Mouse (Mus musculus) forebrain, embryonic 15.5 days (tissue): ENCODE results near the gene Dvl2. TPM values are rescaled to one million over a fixed set of nuclear protein-coding genes. Genes with fewer than 3 reads are reported as not detected.

ENCODE experiments used
- ATAC-seq: fragments of 200-750 bp; cut with Nextera tagmentation; replicated peaks from 2 replicates; pipeline ENCODE4 v1.8.0; 2017; ENCODE audit warnings: mild to moderate bottlenecking, moderate TSS enrichment, moderate library complexity
- H3K27ac ChIP-seq: fragments of 300-500 bp; sonication (generic); replicated peaks from 2 replicates; pipeline ENCODE4 v1.5.1; 2015; ENCODE audit warnings: mild to moderate bottlenecking, inconsistent platforms
- H3K27me3 ChIP-seq: fragments of 300-500 bp; sonication (generic); 2 replicates; pipeline ENCODE4 v1.6.1; 2015; ENCODE audit warnings: inconsistent platforms
- H3K36me3 ChIP-seq: fragments of 300-500 bp; sonication (generic); 2 replicates; pipeline ENCODE4 v1.6.1; 2015; ENCODE audit warnings: mild to moderate bottlenecking, inconsistent platforms
- H3K4me1 ChIP-seq: fragments of 300-500 bp; sonication (generic); 2 replicates; pipeline ENCODE4 v1.6.1; 2015; ENCODE audit warnings: inconsistent platforms
- H3K4me2 ChIP-seq: fragments of 300-500 bp; sonication (generic); replicated peaks from 2 replicates; pipeline ENCODE4 v1.6.1; 2015; ENCODE audit warnings: mild to moderate bottlenecking, inconsistent platforms
- H3K4me3 ChIP-seq: fragments of 300-500 bp; sonication (generic); 2 replicates; pipeline ENCODE4 v1.5.1; 2015; ENCODE audit warnings: mild to moderate bottlenecking, inconsistent platforms
- H3K9ac ChIP-seq: fragments of 300-500 bp; sonication (generic); replicated peaks from 2 replicates; pipeline ENCODE4 v1.6.1; 2015; ENCODE audit warnings: mild to moderate bottlenecking, inconsistent platforms
- H3K9me3 ChIP-seq: fragments of 300-500 bp; sonication (generic); 2 replicates; pipeline ENCODE4 v1.6.1; 2016; ENCODE audit warnings: inconsistent platforms
- WGBS: fragments of 180-500 bp; shearing (Covaris S2); methylation state at CpG from one replicate; pipeline ENCODE4 v1.1.7; 2015; ENCODE audit warnings: mixed read lengths; 5-methylcytosine and 5-hydroxymethylcytosine counted together
- polyA plus RNA-seq: library from polyadenylated mRNA; unstranded; fragments of >200 nt; fragmentation: Nextera tagmentation; extraction: Ambion mirVana; gene quantifications from 2 replicates; pipeline ENCODE4 v1.2.1, GENCODE M21; 2015

The Dvl2 gene
- polyA plus RNA-seq, 1 experiment from 2014 or later, result 35.3 TPM

- H3K36me3 ChIP-seq, result peaks cover 56% of the 10 kb centered on the region
- H3K27ac ChIP-seq, result no peak overlapping the region
- no peaks in the 10 kb centered on the region for H3K4me1 ChIP-seq
- no peak for ATAC-seq
- no peak overlapping the region for H3K4me3 ChIP-seq
- no peaks in the 10 kb centered on the region for H3K9me3 ChIP-seq
- H3K9ac ChIP-seq, result no peak overlapping the region
- H3K4me2 ChIP-seq, result no peak overlapping the region
- WGBS, result 90% methylated on average over 7 of the region's 7 CpGs
- H3K27me3 ChIP-seq, result no peaks in the 10 kb centered on the region
Measured at GRCm38 (mm10) chr11:70040184-70040583, 39.8 kb downstream of the Dvl2 start.

DNA sequence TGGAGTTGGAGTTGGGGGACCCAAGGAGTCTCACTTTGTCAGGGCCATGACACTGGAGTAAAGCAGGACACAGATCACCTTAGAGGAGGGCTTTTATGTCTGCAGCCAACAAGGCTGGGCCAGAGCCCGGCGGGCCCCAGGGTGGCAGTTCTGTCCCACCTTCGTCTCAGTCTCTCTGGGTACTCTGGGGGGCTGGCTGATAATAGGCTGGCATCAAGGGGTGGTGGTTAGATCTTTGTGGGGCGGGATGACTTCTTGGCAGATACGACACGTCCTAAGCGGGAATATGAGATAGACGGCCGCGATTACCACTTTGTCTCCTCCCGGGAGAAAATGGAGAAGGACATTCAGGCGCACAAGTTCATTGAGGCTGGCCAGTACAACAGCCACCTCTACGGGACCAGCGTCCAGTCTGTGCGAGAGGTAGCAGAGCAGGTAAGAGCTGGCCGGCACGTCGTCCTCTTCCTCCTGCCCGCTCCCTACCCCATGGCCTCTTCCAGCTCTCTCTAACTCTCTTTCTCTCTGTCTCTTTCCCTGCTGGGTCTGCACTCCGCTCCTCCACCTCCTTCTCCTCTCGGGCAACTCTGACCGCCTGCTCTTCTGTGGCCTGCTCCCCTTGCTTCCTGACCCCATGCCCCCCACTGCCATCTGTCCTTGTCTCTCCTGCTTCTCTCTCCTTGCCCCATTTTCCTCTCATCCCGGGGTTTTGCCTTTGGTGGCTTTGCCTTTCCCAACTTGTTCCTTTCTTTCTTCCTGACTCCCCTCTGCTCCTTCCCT is 42.1 kb downstream of the Dvl2 start:
- H3K9ac ChIP-seq, result no peak overlapping the region
- H3K9me3 ChIP-seq, result no peaks in the 10 kb centered on the region
- no peak overlapping the region for H3K4me3 ChIP-seq
- no peak for ATAC-seq
- H3K27me3 ChIP-seq, result no peaks in the 10 kb centered on the region
- WGBS, result 91% methylated on average over 23 of the region's 23 CpGs
- H3K4me2 ChIP-seq, result no peak overlapping the region
- H3K27ac ChIP-seq, result no peak overlapping the region
- H3K4me1 ChIP-seq, result no peaks in the 10 kb centered on the region
- peaks cover 60% of the 10 kb centered on the region for H3K36me3 ChIP-seq

DNA sequence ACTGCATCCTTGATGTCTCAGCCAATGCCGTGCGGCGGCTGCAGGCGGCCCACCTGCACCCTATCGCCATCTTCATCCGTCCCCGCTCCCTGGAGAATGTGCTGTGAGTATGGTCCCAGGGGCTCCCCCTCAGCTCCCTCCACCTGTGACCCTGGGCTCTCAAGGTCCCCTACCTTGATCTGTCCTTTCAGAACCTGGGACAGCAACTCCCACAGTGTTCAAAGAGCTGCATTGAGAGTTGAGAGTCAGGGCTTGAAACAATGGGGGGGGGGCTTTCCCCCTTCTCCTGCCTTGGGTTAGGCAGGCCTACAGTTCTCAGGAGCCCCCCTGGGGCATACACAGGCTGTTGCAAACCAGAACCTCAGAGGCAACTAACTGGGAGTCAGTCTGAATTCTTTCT is 43.3 kb downstream of the Dvl2 start:
- Histone ChIP-seq H3K36me3 (peaks cover 53% of the 10 kb centered on the region), H3K4me1 (no peaks in the 10 kb centered on the region)
- WGBS, result 83% methylated on average over 7 of the region's 7 CpGs

DNA sequence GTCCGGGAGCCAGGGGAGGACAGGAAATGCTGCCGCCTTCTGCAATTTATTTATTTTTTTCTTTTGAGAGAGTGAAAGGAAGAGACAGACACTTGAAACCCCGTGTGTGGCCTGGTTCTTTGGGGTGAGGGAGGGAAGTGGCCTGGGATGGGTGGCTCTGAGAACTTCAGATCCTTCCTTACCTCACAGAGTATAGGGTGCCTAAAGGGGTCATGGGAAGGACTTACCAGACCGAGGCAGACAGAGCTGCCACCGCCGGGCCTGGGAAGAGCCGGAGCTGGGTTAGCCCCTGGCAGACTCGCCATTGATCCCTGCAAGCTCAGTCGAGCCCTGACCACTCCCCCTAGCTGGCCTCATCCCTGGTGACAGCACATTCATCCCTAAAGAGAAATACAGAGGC is 45.0 kb downstream of the Dvl2 start:
- WGBS, result 37% methylated on average over 9 of the region's 9 CpGs
- Histone ChIP-seq H3K4me1 (no peaks in the 10 kb centered on the region), H3K36me3 (peaks cover 39% of the 10 kb centered on the region), H3K4me2 (no peak overlapping the region), H3K4me3 (no peak overlapping the region), H3K27me3 (no peaks in the 10 kb centered on the region), H3K9me3 (no peaks in the 10 kb centered on the region), H3K27ac (no peak overlapping the region), H3K9ac (no peak overlapping the region)
- no peak for ATAC-seq

More for the DNA sequence above, 43.3 kb downstream of the Dvl2 start:
- Histone ChIP-seq H3K27me3 (no peaks in the 10 kb centered on the region), H3K9me3 (no peaks in the 10 kb centered on the region), H3K4me3 (no peak overlapping the region), H3K9ac (no peak overlapping the region), H3K27ac (0 out of 2 replicates have a peak overlapping the region, but pooled peaks have one; percentile 19), H3K4me2 (no peak overlapping the region)
- no peak for ATAC-seq

DNA sequence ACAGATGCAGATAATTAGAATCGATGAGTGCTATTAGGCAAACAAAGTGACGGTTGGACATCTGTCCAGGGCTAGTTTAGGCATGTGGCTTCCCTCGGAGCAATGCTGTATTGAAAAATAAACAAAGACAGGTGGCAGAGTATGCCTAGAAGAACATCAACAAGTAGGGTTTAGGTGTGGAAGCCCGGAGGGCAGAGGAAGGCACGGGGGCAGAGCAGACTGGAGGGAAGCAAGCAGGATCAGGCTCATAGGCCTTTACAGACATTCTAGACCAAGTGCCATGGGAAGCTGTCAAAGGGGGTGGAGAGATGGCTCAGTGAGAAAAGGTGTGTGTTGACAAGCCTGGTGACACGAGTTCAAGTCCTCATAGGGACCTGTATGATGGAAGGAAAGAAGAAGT is 49.0 kb downstream of the Dvl2 start:
- no peaks in the 10 kb centered on the region for H3K4me1 ChIP-seq
- 58% methylated on average over 6 of the region's 6 CpGs for WGBS
- H3K27me3 ChIP-seq, result no peaks in the 10 kb centered on the region
- no peak overlapping the region for H3K4me3 ChIP-seq
- H3K36me3 ChIP-seq, result peaks cover 10% of the 10 kb centered on the region
- no peak overlapping the region for H3K27ac ChIP-seq
- H3K9me3 ChIP-seq, result no peaks in the 10 kb centered on the region
- ATAC-seq, result no peak
- no peak overlapping the region for H3K9ac ChIP-seq
- no peak overlapping the region for H3K4me2 ChIP-seq

DNA sequence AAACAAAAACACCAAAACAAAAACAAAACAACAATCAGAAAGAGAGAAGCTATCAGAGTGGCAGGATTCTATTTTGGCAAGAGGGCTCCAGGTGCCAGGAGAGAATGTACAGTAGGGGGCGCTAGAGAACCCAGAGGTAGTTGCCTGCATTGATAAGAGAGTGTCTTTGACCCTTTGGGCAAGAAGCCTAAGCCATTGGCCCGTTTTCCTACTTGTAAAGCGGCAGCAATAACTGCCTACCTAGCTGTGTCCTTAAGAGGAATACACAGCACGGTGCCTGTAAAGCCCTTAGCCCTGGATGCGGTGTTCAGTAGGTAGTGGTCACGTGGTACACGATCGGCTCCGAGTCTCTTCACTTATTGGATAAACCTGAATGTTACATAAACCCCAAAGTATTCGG is 49.4 kb downstream of the Dvl2 start:
- Histone ChIP-seq H3K4me2 (no peak overlapping the region), H3K36me3 (peaks cover 6% of the 10 kb centered on the region), H3K27me3 (no peaks in the 10 kb centered on the region), H3K9ac (no peak overlapping the region), H3K9me3 (no peaks in the 10 kb centered on the region), H3K4me3 (no peak overlapping the region), H3K27ac (no peak overlapping the region), H3K4me1 (no peaks in the 10 kb centered on the region)
- 57% methylated on average over 10 of the region's 10 CpGs for WGBS
- no peak for ATAC-seq

DNA sequence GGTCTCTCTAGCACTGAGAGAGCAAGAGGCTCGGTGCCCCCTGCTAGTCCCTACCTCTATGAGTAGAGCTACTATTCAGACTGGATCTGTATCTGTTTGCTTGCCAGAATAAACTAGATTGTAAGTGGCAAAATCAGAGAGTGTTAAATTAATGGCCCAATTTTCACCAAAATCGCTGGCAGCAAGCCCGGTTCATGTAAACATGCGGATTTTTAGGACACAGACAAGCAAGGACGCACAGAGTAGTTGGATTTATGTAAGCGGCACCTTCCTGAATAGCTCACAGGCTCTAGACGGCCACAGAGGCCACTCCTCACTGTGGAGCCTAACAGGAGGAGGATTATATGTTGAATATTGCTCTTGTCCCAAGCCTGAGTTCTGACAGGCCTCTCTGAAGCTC is 52.8 kb downstream of the Dvl2 start:
- H3K4me3 ChIP-seq, result no peak overlapping the region
- 0 out of 2 replicates have a peak, but pooled peaks cover 2% of the 10 kb centered on the region for H3K4me1 ChIP-seq
- H3K4me2 ChIP-seq, result no peak overlapping the region
- H3K9ac ChIP-seq, result no peak overlapping the region
- no peaks in the 10 kb centered on the region for H3K27me3 ChIP-seq
- WGBS, result 51% methylated on average over 7 of the region's 7 CpGs
- no peaks in the 10 kb centered on the region for H3K36me3 ChIP-seq
- H3K27ac ChIP-seq, result no peak overlapping the region
- no peak for ATAC-seq
- H3K9me3 ChIP-seq, result no peaks in the 10 kb centered on the region

DNA sequence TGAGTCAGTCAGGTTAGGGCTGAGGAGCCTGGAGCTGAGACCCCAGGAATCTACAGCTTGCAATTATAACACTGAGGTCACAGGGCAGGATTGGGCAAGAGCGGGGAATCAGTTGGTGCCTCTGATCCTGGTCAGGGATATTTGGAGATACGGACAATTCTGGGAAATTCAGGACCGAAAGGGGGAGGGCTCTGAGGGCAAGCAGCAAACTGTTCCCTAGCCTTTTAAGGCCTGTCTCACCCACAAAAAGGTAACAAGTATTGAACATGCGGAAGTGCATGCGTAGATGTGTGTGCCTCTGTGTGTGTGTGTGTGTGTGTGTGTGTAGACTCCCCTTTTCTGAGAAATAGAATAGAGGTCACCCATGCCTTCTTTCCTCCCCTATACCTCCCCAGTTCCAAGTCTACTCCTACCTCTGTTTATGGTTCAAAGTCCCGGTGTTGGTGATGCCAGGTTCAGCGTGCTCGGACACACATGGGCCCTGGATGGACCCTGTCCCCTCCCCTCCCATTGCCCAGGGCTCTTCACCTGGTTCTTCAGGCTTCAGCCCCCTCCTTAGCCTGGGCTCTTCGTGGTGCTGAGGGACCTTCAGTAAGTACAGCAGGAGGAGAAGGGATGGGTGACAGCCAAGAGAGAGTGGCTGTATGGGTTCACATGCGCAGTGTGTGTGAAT is 53.6 kb downstream of the Dvl2 start, which contains the start of gene Asgr1:
Gene Asgr1, plus strand, starts transcription at position 188 of the 673 bp plus-strand sequence.
- Histone ChIP-seq H3K9me3 (no peaks in the 10 kb centered on the region), H3K9ac (no peak within 1 kb of the TSS), H3K27ac (no peak within 1 kb of the TSS), H3K4me1 (0 out of 2 replicates have a peak, but pooled peaks cover 2% of the 10 kb centered on the region), H3K27me3 (no peaks in the 10 kb centered on the region), H3K36me3 (no peaks in the 10 kb centered on the region), H3K4me2 (no peak within 1 kb of the TSS), H3K4me3 (no peak within 1 kb of the TSS)
- 86% methylated on average over 10 of the region's 10 CpGs for WGBS
- no peak for ATAC-seq

GRCm38 (mm10) chr11:70055618-70056214 is 55.3 kb downstream of the Dvl2 start:
- Histone ChIP-seq H3K27ac (no peak overlapping the region), H3K27me3 (no peaks in the 10 kb centered on the region), H3K4me2 (0 out of 2 replicates have a peak overlapping the region, but pooled peaks have one; percentile 17), H3K4me1 (0 out of 2 replicates have a peak, but pooled peaks cover 2% of the 10 kb centered on the region), H3K9me3 (no peaks in the 10 kb centered on the region), H3K9ac (no peak overlapping the region), H3K36me3 (no peaks in the 10 kb centered on the region), H3K4me3 (no peak overlapping the region)
- ATAC-seq, result peak; percentile 19; the same call in 1 of the 2 replicates
- 25% methylated on average over 18 of the region's 18 CpGs for WGBS

- Histone ChIP-seq H3K9ac (no peak overlapping the region), H3K9me3 (no peaks in the 10 kb centered on the region), H3K27me3 (no peaks in the 10 kb centered on the region), H3K4me1 (0 out of 2 replicates have a peak, but pooled peaks cover 2% of the 10 kb centered on the region), H3K4me2 (no peak overlapping the region), H3K27ac (no peak overlapping the region), H3K4me3 (no peak overlapping the region), H3K36me3 (no peaks in the 10 kb centered on the region)
- WGBS, result 77% methylated on average over 9 of the region's 9 CpGs
- ATAC-seq, result no peak
Measured at GRCm38 (mm10) chr11:70057805-70058204, 57.4 kb downstream of the Dvl2 start.

DNA sequence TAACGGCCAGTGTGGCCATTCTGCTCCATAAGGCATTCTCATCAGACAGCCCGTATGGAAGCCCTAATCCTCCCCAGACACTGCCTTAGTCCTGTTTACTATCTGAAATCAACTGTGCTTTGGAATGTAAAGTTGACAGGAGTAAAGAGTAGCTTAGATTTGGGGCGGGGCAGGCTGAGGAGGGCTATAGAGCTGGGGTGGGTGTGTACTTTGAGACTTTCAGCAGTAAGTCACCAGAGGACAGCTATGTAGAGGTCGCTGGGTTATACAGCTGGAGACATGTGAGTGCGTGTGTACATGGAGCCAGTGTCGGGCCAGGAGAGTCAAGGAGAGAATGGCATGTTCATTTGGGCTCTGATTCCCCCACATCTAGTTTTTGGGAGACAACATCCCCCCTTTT is 59.5 kb downstream of the Dvl2 start:
- no peak overlapping the region for H3K4me2 ChIP-seq
- no peak overlapping the region for H3K9ac ChIP-seq
- no peak for ATAC-seq
- no peak overlapping the region for H3K4me3 ChIP-seq
- H3K27ac ChIP-seq, result no peak overlapping the region
- 0 out of 2 replicates have a peak, but pooled peaks cover 2% of the 10 kb centered on the region for H3K4me1 ChIP-seq
- H3K27me3 ChIP-seq, result no peaks in the 10 kb centered on the region
- no peaks in the 10 kb centered on the region for H3K9me3 ChIP-seq
- no peaks in the 10 kb centered on the region for H3K36me3 ChIP-seq
- WGBS, result 73% methylated on average over 6 of the region's 6 CpGs
